Mouse (Mus musculus): ENCODE data around the gene Cog5.

The Cog5 gene

GRCm38 (mm10) chr12:31890685-31891084, 236.0 kb downstream of the Cog5 start:
- DNase-seq (ENCODE audit: low read depth in 1 of 2, low spot score in 2 of 2) = no peak

- DNase-seq (ENCODE audit: low read depth in 1 of 2, low spot score in 2 of 2) = no peak
Measured at GRCm38 (mm10) chr12:31892079-31892478, 237.4 kb downstream of the Cog5 start.

- DNase-seq (ENCODE audit: low read depth in 1 of 2, low spot score in 2 of 2) = no peak
Measured at GRCm38 (mm10) chr12:31892771-31893170, 238.1 kb downstream of the Cog5 start.

- no peak for DNase-seq (ENCODE audit: low read depth in 1 of 2, low spot score in 2 of 2)
Measured at GRCm38 (mm10) chr12:31895095-31895734, 240.5 kb downstream of the Cog5 start.

- DNase-seq (ENCODE audit: low read depth in 1 of 2, low spot score in 2 of 2) = no peak
Measured at GRCm38 (mm10) chr12:31895888-31896287, 241.2 kb downstream of the Cog5 start.

- DNase-seq (ENCODE audit: low read depth in 1 of 2, low spot score in 2 of 2) = no peak
Measured at GRCm38 (mm10) chr12:31896295-31896694, 241.6 kb downstream of the Cog5 start.

- no peak for DNase-seq (ENCODE audit: low read depth in 1 of 2, low spot score in 2 of 2)
Measured at GRCm38 (mm10) chr12:31896986-31897385, 242.3 kb downstream of the Cog5 start.

GRCm38 (mm10) chr12:31897456-31897855, 242.8 kb downstream of the Cog5 start:
- no peak for DNase-seq (ENCODE audit: low read depth in 1 of 2, low spot score in 2 of 2)

- no peak for DNase-seq (ENCODE audit: low read depth in 1 of 2, low spot score in 2 of 2)
Measured at GRCm38 (mm10) chr12:31900391-31900914, 245.8 kb downstream of the Cog5 start.

- DNase-seq (ENCODE audit: low read depth in 1 of 2, low spot score in 2 of 2) = no peak
Measured at GRCm38 (mm10) chr12:31905696-31906551, 251.3 kb downstream of the Cog5 start.

- DNase-seq (ENCODE audit: low read depth in 1 of 2, low spot score in 2 of 2) = no peak
Measured at GRCm38 (mm10) chr12:31907436-31907835, 252.8 kb downstream of the Cog5 start.

GRCm38 (mm10) chr12:31912966-31913551, 258.4 kb downstream of the Cog5 start:
- DNase-seq (ENCODE audit: low read depth in 1 of 2, low spot score in 2 of 2) = no peak

- no peak for DNase-seq (ENCODE audit: low read depth in 1 of 2, low spot score in 2 of 2)
Measured at GRCm38 (mm10) chr12:31913614-31914013, 258.9 kb downstream of the Cog5 start.

- no peak for DNase-seq (ENCODE audit: low read depth in 1 of 2, low spot score in 2 of 2)
Measured at GRCm38 (mm10) chr12:31916691-31917090, 262.0 kb downstream of the Cog5 start.

GRCm38 (mm10) chr12:31917245-31917644, 262.6 kb downstream of the Cog5 start:
- peak in 1 of 2 experiments; percentile 3 for DNase-seq (ENCODE audit: low read depth in 1 of 2, low spot score in 2 of 2)

GRCm38 (mm10) chr12:31920464-31921405, 266.1 kb downstream of the Cog5 start:
- DNase-seq (ENCODE audit: low read depth in 1 of 2, low spot score in 2 of 2) = no peak

- no peak for DNase-seq (ENCODE audit: low read depth in 1 of 2, low spot score in 2 of 2)
Measured at GRCm38 (mm10) chr12:31924135-31924534, 269.5 kb downstream of the Cog5 start.

GRCm38 (mm10) chr12:31925343-31925742, 270.7 kb downstream of the Cog5 start:
- no peak for DNase-seq (ENCODE audit: low read depth in 1 of 2, low spot score in 2 of 2)

GRCm38 (mm10) chr12:31926661-31927061, 272.0 kb downstream of the Cog5 start:
- no peak for DNase-seq (ENCODE audit: low read depth in 1 of 2, low spot score in 2 of 2)

GRCm38 (mm10) chr12:31928498-31928897, 273.8 kb downstream of the Cog5 start:
- DNase-seq (ENCODE audit: low read depth in 1 of 2, low spot score in 2 of 2) = no peak

- DNase-seq (ENCODE audit: low read depth in 1 of 2, low spot score in 2 of 2) = no peak
Measured at GRCm38 (mm10) chr12:31931818-31932217, 277.1 kb downstream of the Cog5 start.
